Mouse (Mus musculus) liver, postnatal 0 days (tissue): ENCODE measurements around the gene Slc9b1.

ENCODE experiments used
- CTCF ChIP-seq: sonication (generic); IDR thresholded peaks from 2 replicates; pipeline ENCODE4 v1.5.1; 2016; ENCODE audit warnings: antibody characterized with exemption, low read depth
- EP300 ChIP-seq: IDR thresholded peaks from 2 replicates; pipeline ENCODE4 v1.6.1; 2016; ENCODE audit warnings: antibody characterized with exemption, low read depth, mild to moderate bottlenecking

DNA sequence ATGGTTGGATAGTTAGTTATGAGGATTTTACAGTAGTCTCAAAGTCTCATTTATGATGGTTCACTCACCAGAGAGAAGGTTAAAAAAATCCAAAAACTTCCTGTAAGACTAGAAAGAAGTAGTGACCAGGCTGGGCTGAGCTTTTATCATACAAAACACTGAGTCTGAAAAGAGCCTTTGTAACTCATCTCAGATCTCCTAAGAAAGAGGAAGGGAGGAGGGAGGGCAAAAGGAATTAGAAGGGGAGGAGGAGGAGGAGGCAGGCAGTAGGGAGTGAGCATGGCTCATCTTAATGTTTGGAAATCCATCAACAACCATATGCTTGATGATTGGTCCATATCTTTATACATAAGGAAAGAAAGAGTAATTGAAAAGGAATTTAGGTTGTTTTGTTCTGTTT, 15.1 kb upstream of the Slc9b1 start:
- TF ChIP-seq CTCF, result no peak
- no peak for TF ChIP-seq EP300
